Mouse (Mus musculus) hindbrain, embryonic 16.5 days (tissue): Measurements from ENCODE around the gene Snrpd3. TPM values are rescaled to one million over a fixed set of nuclear protein-coding genes. Genes with fewer than 3 reads are reported as not detected.
"Not testable (repeated sequence)": the region's sequence is repeated elsewhere in the genome, so short reads cannot be mapped to it uniquely, and the experiment has no call there.

Experiments used
- ATAC-seq: fragments of 200-750 bp; cut with Nextera tagmentation; 2 replicates; pipeline ENCODE4 v1.8.0; 2017; ENCODE audit warnings: moderate TSS enrichment, moderate library complexity
- H3K27ac ChIP-seq: fragments of 300-500 bp; sonication (generic); 2 replicates; pipeline ENCODE4 v1.5.1; 2014; ENCODE audit warnings: low read depth, mild to moderate bottlenecking, control low read depth, low read length, moderate library complexity
- H3K27me3 ChIP-seq: fragments of 300-500 bp; sonication (generic); replicated peaks from 2 replicates; pipeline ENCODE4 v1.6.1; 2014; ENCODE audit warnings: low read length; ENCODE audit not compliant: control insufficient read depth, insufficient read depth
- H3K36me3 ChIP-seq: fragments of 300-500 bp; sonication (generic); 2 replicates; pipeline ENCODE4 v1.6.1; 2014; ENCODE audit warnings: mild to moderate bottlenecking, low read length, moderate library complexity, mixed read lengths; ENCODE audit not compliant: control insufficient read depth, insufficient read depth
- H3K4me1 ChIP-seq: fragments of 300-500 bp; sonication (generic); 2 replicates; pipeline ENCODE4 v1.6.1; 2014; ENCODE audit warnings: low read depth, low read length; ENCODE audit not compliant: control insufficient read depth, insufficient read depth
- H3K4me2 ChIP-seq: fragments of 300-500 bp; sonication (generic); 2 replicates; pipeline ENCODE4 v1.6.1; 2014; ENCODE audit warnings: mild to moderate bottlenecking, low read length, control low read depth, moderate library complexity
- H3K4me3 ChIP-seq: fragments of 300-500 bp; sonication (generic); 2 replicates; pipeline ENCODE4 v1.5.1; 2014; ENCODE audit warnings: mild to moderate bottlenecking, low read length, control low read depth, moderate library complexity
- H3K9ac ChIP-seq: fragments of 300-500 bp; sonication (generic); 2 replicates; pipeline ENCODE4 v1.6.1; 2014; ENCODE audit warnings: low read depth, mild to moderate bottlenecking, control low read depth, low read length, moderate library complexity
- H3K9me3 ChIP-seq: fragments of 300-500 bp; sonication (generic); 2 replicates; pipeline ENCODE4 v1.6.1; 2014; ENCODE audit warnings: mild to moderate bottlenecking, low read length, moderate library complexity; ENCODE audit not compliant: control insufficient read depth
- WGBS: fragments of 180-500 bp; shearing (Covaris S2); extraction: QIAGEN DNeasy Blood & Tissue Kit; methylation state at CpG from one replicate; pipeline ENCODE4 v1.1.7; 2014; 5-methylcytosine and 5-hydroxymethylcytosine counted together
- polyA plus RNA-seq: library from polyadenylated mRNA; unstranded; fragments of >200 nt; fragmentation: Nextera tagmentation; extraction: Ambion mirVana; gene quantifications from 2 replicates; pipeline ENCODE4 v1.2.1, GENCODE M21; 2015

The Snrpd3 gene
- polyA plus RNA-seq, 1 experiment from 2014 or later, result 114 TPM

- H3K9ac ChIP-seq, result no peak overlapping the region
- no peaks in the 10 kb centered on the region for H3K9me3 ChIP-seq
- no peak for ATAC-seq
- no peaks in the 10 kb centered on the region for H3K36me3 ChIP-seq
- H3K27ac ChIP-seq, result no peak overlapping the region
- no peaks in the 10 kb centered on the region for H3K27me3 ChIP-seq
- no peak overlapping the region for H3K4me3 ChIP-seq
- no peaks in the 10 kb centered on the region for H3K4me1 ChIP-seq
- no peak overlapping the region for H3K4me2 ChIP-seq
Measured at GRCm38 (mm10) chr10:75495921-75496320, 21.4 kb upstream of the Snrpd3 start.

- not testable (repeated sequence) for H3K4me2 ChIP-seq, ATAC-seq, H3K27me3 ChIP-seq, H3K36me3 ChIP-seq, H3K9ac ChIP-seq, H3K4me1 ChIP-seq, H3K9me3 ChIP-seq, H3K4me3 ChIP-seq, H3K27ac ChIP-seq
- WGBS, result 93% methylated on average over 7 of the region's 7 CpGs
Measured at GRCm38 (mm10) chr10:75499214-75499613, 18.1 kb upstream of the Snrpd3 start.

- 55% methylated on average over 3 of the region's 3 CpGs for WGBS
Measured at GRCm38 (mm10) chr10:75499791-75500190, 17.6 kb upstream of the Snrpd3 start.

GRCm38 (mm10) chr10:75500345-75500744, 17.0 kb upstream of the Snrpd3 start:
- Histone ChIP-seq H3K27ac (no peak overlapping the region), H3K9me3 (no peaks in the 10 kb centered on the region), H3K36me3 (no peaks in the 10 kb centered on the region), H3K9ac (no peak overlapping the region), H3K4me2 (no peak overlapping the region), H3K4me3 (no peak overlapping the region), H3K4me1 (no peaks in the 10 kb centered on the region), H3K27me3 (no peaks in the 10 kb centered on the region)
- ATAC-seq, result no peak
- 78% methylated on average over 7 of the region's 7 CpGs for WGBS

More at GRCm38 (mm10) chr10:75499791-75500190, 17.6 kb upstream of the Snrpd3 start:
- Histone ChIP-seq H3K4me2 (no peak overlapping the region), H3K27ac (no peak overlapping the region), H3K36me3 (no peaks in the 10 kb centered on the region), H3K9ac (no peak overlapping the region), H3K4me3 (no peak overlapping the region), H3K9me3 (no peaks in the 10 kb centered on the region), H3K27me3 (no peaks in the 10 kb centered on the region), H3K4me1 (no peaks in the 10 kb centered on the region)
- ATAC-seq, result no peak

GRCm38 (mm10) chr10:75501641-75502040, 15.7 kb upstream of the Snrpd3 start:
- Histone ChIP-seq H3K27ac (no peak overlapping the region), H3K36me3 (no peaks in the 10 kb centered on the region), H3K4me2 (no peak overlapping the region), H3K9me3 (no peaks in the 10 kb centered on the region), H3K9ac (no peak overlapping the region), H3K27me3 (no peaks in the 10 kb centered on the region), H3K4me3 (no peak overlapping the region), H3K4me1 (no peaks in the 10 kb centered on the region)
- ATAC-seq, result no peak
- 95% methylated on average over 1 of the region's 1 CpGs for WGBS

GRCm38 (mm10) chr10:75503692-75504091, 13.7 kb upstream of the Snrpd3 start:
- Histone ChIP-seq H3K4me2 (no peak overlapping the region), H3K9me3 (no peaks in the 10 kb centered on the region), H3K4me1 (no peaks in the 10 kb centered on the region), H3K27me3 (no peaks in the 10 kb centered on the region), H3K9ac (no peak overlapping the region), H3K4me3 (no peak overlapping the region), H3K27ac (no peak overlapping the region), H3K36me3 (peaks cover 13% of the 10 kb centered on the region)
- ATAC-seq, result no peak
- WGBS, result 94% methylated on average over 7 of the region's 7 CpGs

GRCm38 (mm10) chr10:75504234-75505129, 12.9 kb upstream of the Snrpd3 start:
- no peaks in the 10 kb centered on the region for H3K9me3 ChIP-seq
- H3K36me3 ChIP-seq, result peaks cover 17% of the 10 kb centered on the region
- 89% methylated on average over 8 of the region's 8 CpGs for WGBS
- no peak overlapping the region for H3K9ac ChIP-seq
- no peak overlapping the region for H3K4me2 ChIP-seq
- H3K27ac ChIP-seq, result no peak overlapping the region
- ATAC-seq, result no peak
- H3K27me3 ChIP-seq, result no peaks in the 10 kb centered on the region
- H3K4me3 ChIP-seq, result no peak overlapping the region
- H3K4me1 ChIP-seq, result no peaks in the 10 kb centered on the region

GRCm38 (mm10) chr10:75505130-75505495, 12.2 kb upstream of the Snrpd3 start:
- Histone ChIP-seq H3K4me3 (no peak overlapping the region), H3K27ac (no peak overlapping the region), H3K9ac (no peak overlapping the region), H3K9me3 (no peaks in the 10 kb centered on the region), H3K4me2 (no peak overlapping the region), H3K4me1 (no peaks in the 10 kb centered on the region), H3K36me3 (peaks cover 23% of the 10 kb centered on the region), H3K27me3 (no peaks in the 10 kb centered on the region)
- WGBS, result 85% methylated on average over 3 of the region's 3 CpGs
- no peak for ATAC-seq

- not testable (repeated sequence) for H3K4me3 ChIP-seq, H3K4me2 ChIP-seq, H3K9ac ChIP-seq, H3K9me3 ChIP-seq, H3K27ac ChIP-seq, H3K4me1 ChIP-seq, ATAC-seq, H3K27me3 ChIP-seq
- peaks cover 30% of the 10 kb centered on the region for H3K36me3 ChIP-seq
- 89% methylated on average over 3 of the region's 3 CpGs for WGBS
Measured at GRCm38 (mm10) chr10:75505928-75506327, 11.4 kb upstream of the Snrpd3 start.
